Mouse (Mus musculus): ENCODE results near the gene Npas1.

Npas1 gene

GRCm38 (mm10) chr7:16471549-16471948, 6.0 kb downstream of the Npas1 start:
- DNase-seq (ENCODE audit: low spot score in 2 of 2) = no peak

DNA sequence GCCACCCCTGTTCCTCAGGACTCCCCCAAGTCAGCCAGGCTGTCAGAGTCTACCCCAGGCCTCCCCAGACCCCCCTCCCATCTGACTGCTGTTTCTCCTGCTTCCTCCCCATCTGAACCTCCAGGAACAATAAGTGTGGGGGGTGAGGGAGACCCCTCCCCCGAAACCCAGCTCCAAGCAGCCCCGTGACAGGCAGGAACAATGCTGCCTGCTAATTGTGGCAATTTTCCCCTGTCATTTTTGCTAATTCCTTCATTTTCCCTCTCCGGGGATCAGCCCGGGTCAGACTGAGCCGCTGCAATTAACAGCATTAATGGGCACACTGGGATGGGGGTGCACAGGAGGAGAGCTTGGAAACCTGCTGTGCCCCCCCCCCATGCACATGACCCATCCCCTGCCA, 9.4 kb downstream of the Npas1 start:
- DNase-seq (ENCODE audit: low spot score in 2 of 2) = no peak

GRCm38 (mm10) chr7:16466565-16466964, 11.0 kb downstream of the Npas1 start:
- no peak for DNase-seq (ENCODE audit: low spot score in 2 of 2)

DNA sequence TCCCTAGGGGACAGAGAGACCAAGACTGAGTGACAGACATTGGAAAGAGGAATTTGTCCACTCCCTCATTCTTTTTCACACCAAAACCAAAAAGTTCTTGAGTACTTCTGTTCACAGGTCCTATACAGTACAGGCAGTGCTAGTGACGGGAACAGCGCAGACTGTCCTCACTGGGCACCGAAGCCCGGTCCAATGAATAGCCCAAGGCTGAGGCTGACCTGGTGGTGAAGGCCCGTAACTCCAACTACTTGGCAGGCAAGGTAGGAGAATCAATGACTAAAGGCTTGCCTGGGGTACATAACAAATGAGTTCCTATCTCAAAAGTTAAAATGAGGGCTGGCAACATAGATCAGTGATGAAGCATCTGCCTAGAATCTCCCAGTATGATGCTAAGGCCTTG, 12.0 kb downstream of the Npas1 start:
- no peak for DNase-seq (ENCODE audit: low spot score in 2 of 2)

GRCm38 (mm10) chr7:16465160-16465559, 12.4 kb downstream of the Npas1 start:
- peak; percentile 62 to 80 for DNase-seq (ENCODE audit: low spot score in 2 of 2)

GRCm38 (mm10) chr7:16463214-16463613, 14.3 kb downstream of the Npas1 start:
- peak; percentile 88 to 92 for DNase-seq (ENCODE audit: low spot score in 2 of 2)

DNA sequence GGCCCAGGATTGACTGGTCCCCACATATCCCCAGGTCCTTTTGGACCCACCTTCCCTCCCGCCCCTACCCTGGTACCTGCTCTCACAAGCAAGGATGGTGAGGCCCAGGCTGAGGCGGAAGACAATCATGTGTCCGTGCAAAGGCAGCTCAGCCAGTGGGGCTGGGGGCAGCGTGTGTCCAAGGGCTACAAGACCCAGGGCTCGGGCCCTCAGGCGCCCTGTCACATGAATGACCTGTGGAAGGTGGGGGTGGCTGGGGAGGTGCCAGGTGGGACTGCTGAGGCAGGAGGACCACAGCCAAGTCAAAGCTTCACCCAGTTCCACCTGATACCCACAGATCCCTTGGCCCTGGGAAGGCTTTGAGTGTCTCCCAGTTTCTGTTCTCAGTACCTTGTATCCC, 15.8 kb downstream of the Npas1 start:
- DNase-seq (ENCODE audit: low spot score in 2 of 2) = no peak

DNA sequence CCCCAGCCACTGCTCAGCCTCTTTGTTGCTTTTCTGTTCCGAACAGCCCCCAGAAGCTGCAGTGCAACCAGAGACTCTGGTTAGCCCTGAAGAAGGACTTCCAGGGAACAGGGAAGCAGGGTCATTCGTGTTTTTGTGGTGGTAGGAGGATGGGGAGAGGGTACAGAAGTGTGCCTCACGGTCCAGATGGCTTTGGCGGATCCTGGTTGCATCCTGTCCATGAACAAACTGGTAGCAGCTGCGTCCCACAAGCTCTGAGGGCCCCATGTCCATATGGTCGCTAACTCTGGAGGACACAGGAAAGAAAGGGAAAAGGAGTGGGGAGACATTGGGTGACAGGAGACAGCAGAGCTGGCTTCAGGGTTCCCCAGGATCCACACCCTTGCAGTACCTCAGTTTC, 16.4 kb downstream of the Npas1 start:
- no peak for DNase-seq (ENCODE audit: low spot score in 2 of 2)

DNA sequence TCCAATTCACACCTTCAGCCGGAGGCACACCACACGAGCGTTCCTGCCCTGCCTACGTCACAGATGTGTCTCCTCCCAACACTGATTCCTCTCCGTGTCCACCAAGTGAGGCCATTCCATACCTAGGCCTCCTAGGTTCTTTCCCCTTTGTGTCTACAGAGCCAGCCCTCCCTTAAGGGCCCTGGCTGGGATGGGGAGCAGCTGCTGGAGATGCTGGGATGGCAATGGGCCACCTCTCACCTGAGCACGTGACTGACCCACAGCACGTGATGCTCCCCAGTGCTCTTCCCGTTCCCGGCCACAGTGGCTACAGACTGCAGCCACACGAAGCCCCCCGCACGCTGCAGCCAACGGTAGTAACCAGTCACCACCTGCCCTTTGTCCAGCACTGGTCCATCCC, 17.0 kb downstream of the Npas1 start:
- no peak for DNase-seq (ENCODE audit: low spot score in 2 of 2)

- DNase-seq (ENCODE audit: low spot score in 2 of 2) = no peak
Measured at GRCm38 (mm10) chr7:16456289-16456688, 21.2 kb downstream of the Npas1 start.

DNA sequence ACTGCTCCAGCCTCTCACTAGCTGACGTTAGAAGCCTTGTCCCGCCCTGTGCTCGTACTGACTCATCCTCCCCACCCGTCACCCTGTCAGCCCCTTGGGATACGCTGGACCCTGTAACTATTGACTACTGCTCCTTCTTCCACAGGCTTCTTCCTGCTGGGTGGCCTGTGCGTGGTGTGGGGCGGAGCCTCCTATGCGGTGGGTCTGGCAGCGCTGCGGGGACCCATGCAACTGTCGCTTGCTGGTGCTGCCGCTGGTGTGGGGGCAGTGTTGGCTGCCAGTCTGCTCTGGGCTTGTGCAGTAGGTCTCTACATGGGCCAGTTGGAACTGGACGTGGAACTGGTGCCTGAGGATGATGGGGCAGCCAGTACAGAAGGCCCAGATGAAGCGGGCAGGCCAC, 22.5 kb downstream of the Npas1 start:
- no peak for DNase-seq (ENCODE audit: low spot score in 2 of 2)

- peak in 1 of 2 experiments; percentile 39 for DNase-seq (ENCODE audit: low spot score in 2 of 2)
Measured at GRCm38 (mm10) chr7:16453118-16453711, 24.3 kb downstream of the Npas1 start.

DNA sequence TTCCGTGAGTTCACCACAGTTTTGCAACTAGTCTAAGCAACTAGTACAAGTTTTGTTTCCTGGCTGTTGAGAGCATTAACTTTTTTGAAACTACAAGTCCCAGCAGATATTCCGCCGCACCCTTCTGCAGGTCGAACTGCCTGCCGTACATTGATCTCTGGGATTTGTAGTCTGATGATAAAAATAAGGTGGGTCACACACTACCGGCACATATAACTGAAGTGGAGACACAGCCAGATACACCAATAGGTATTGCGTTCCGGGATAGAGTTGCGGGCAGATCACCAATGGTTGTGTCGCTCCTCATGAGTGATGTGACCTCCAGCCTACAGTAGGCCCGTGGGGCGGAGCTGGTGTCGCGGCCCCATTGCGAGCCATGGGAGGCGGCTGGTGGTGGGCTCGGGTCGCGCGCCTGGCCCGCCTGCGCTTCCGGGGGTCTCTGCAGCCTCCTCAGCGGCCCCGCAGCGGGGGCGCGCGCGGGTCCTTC, 24.9 kb downstream of the Npas1 start, which contains the start of gene Tmem160:
Gene Tmem160, plus strand, starts transcription at position 193 of the 487 bp plus-strand sequence.
- DNase-seq (ENCODE audit: low spot score in 2 of 2) = peak; percentile 69 to 83

DNA sequence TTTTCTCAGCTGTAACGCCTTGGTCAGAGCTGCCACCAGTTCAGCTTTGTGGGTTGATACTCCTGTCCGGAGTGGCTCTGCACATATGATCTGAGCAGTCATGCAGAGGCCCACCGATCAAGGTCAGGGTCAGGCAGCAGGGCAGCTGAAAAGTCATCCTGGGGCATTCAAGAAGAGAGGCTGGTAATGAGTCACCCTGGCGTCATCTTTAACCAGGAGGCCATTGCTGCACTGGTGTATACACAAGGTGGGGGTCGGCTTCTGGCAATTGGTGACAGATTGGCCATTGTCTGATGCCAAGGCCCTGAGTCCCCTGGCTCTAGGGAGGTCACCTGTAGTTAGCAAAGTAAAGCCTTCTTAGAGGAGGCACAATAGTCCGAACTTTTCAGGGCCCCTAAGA, 25.9 kb downstream of the Npas1 start:
- no peak for DNase-seq (ENCODE audit: low spot score in 2 of 2)

DNA sequence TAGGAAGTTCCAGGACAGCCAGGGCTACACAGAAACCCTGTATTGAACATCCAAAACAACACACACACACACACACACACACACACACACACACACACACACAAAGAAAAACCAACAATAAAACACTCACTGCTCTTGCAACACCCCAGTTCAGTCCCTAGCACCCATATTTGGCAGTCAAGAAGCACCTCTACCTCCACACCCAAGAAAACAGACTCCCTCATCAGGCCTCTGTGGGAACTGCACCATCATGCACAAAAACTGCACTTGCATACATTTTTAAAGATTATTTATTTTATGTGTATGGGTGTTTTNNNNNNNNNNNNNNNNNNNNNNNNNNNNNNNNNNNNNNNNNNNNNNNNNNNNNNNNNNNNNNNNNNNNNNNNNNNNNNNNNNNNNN, 36.3 kb downstream of the Npas1 start:
- DNase-seq (ENCODE audit: low spot score in 2 of 2) = no peak

- DNase-seq (ENCODE audit: low spot score in 2 of 2) = no peak
Measured at GRCm38 (mm10) chr7:16435088-16435487, 42.4 kb downstream of the Npas1 start.

DNA sequence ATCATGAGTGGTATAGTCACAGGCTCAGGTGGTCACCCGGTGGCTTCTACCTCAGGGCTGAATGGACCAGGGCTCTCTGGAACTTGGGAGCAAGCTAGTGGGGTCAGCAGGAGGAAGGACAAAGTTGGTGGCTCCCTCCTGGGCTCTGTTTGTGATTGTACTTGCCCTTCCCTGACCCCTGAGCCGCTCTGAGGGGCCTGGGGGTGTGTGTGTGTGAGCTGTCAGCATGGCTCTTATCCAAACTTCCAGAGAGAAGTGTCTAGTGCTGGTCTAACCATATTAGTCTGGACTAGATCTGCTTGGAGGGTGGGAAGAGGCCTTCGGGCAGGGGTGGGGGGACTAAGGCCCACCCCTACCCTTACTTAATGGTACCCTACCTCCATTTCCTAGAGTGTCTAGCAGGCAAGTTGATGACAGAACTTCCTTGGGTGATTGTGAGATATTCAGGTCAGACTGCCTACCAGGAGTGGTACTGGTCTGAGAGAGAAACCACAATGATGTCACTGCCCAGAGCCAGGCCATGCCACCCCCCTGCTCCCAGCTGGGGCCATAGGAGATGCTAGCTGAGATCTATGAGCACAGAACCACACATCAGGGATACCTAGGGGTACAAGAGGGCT, 44.1 kb downstream of the Npas1 start:
- no peak for DNase-seq (ENCODE audit: low spot score in 2 of 2)

- DNase-seq (ENCODE audit: low spot score in 2 of 2) = peak; percentile 51 to 77
Measured at GRCm38 (mm10) chr7:16426129-16426729, 51.3 kb downstream of the Npas1 start.

DNA sequence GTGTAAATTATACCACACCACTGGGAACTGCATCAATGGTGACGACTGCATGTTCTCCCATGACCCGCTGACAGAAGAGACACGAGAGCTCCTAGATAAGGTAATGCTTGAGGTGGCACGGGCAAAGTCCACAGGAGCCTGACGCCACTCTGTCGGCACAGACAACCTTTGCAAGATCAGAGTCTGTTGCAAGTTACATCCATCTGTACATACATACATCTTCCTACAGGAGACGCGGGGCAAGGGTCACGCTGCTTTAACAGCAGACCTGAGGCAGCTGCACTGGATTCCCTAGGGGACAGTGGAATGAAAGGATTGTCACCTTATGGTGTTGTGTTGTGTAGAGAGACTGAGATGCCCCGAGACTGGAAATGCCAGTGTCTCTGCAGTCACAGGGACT, 51.8 kb downstream of the Npas1 start:
- no peak for DNase-seq (ENCODE audit: low spot score in 2 of 2)

DNA sequence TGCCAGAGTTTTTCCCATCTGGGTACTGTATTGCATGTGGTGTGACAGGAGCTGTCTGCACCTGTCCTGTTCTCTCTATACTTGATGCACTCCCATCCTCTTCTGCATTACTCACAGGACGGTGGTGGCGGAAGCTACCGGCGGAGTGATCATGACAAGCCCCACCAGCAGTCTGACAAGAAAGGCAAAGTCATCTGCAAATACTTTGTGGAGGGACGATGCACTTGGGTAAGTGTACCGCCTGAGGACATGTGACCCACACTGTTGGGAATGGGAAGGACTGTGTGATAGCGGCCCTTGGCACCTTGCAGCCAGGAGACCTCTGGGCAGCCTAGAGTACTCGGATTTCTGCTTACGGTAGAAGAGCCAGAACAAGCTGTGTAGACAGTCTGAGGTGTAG, 53.8 kb downstream of the Npas1 start:
- no peak for DNase-seq (ENCODE audit: low spot score in 2 of 2)

- DNase-seq (ENCODE audit: low spot score in 2 of 2) = no peak
Measured at GRCm38 (mm10) chr7:16422222-16422856, 55.2 kb downstream of the Npas1 start.

- no peak for DNase-seq (ENCODE audit: low spot score in 2 of 2)
Measured at GRCm38 (mm10) chr7:16420493-16421118, 56.9 kb downstream of the Npas1 start.

Measured in cerebellum, postnatal 4 days (tissue).